Mouse (Mus musculus): ENCODE measurements at regions not wholly inside any gene's neighbourhood (a gene's known extent, or its start where the extent isn't known, plus 50 kb on each side); places are given as distances from the start of the nearest gene placed in this dataset.

DNA sequence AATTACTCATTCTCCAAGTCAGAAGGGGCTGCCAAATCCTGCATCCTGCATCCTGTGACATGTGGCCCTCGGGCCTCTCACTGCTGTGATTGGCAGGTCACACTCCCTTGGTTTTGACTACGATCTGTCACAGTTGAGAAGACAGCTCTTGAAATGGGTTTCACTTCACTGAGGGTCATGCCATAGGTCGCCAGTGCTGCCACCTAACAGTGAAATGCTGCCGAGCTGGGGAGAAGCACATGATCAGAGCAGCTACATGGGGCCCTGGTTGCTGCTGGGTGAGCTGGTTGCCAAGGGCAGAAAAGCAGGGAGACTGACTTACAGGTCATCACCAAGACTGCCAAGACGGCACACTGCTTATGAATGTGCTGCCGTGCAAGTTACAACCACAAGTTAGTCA is 178.3 kb downstream of the Faxc start:
- TF ChIP-seq CTCF (IDR thresholded peaks at IDR 0.05; ENCODE audit: low read depth) (no peak), EP300 (IDR thresholded peaks at IDR 0.05; ENCODE audit: low read depth) (no peak)

All from liver, postnatal 0 days (tissue).